Mouse (Mus musculus): ENCODE measurements around the gene Tmem132b. TPM values are rescaled to one million over a fixed set of nuclear protein-coding genes. Genes with fewer than 3 reads are reported as not detected.
A peak's percentile ranks its signal among the peaks of the same experiment; 100 is the strongest.

Gene Tmem132b
- polyA plus RNA-seq, 1 experiment from 2014 or later, result not detected

- Histone ChIP-seq H3K79me2 (ENCODE audit: inconsistent target) (peaks cover 16% of the 10 kb centered on the region; the same call in 1 of the 2 replicates), H3K27ac (no peak overlapping the region), H3K4me3 (ENCODE audit: inconsistent target) (no peak overlapping the region), H3K36me3 (ENCODE audit: inconsistent target) (peaks cover 8% of the 10 kb centered on the region)
- WGBS (ENCODE audit: missing documents), result 47% methylated on average over 6 of the region's 6 CpGs
Measured at GRCm38 (mm10) chr5:125501505-125501904, 30.1 kb upstream of the Tmem132b start.

GRCm38 (mm10) chr5:125502186-125502585 is 29.4 kb upstream of the Tmem132b start:
- Histone ChIP-seq H3K27ac (no peak overlapping the region), H3K79me2 (ENCODE audit: inconsistent target) (peaks cover 16% of the 10 kb centered on the region; the same call in 1 of the 2 replicates), H3K4me3 (ENCODE audit: inconsistent target) (no peak overlapping the region), H3K36me3 (ENCODE audit: inconsistent target) (peaks cover 11% of the 10 kb centered on the region)
- 72% methylated on average over 3 of the region's 3 CpGs for WGBS (ENCODE audit: missing documents)

- Histone ChIP-seq H3K27ac (no peak overlapping the region), H3K4me3 (ENCODE audit: inconsistent target) (no peak overlapping the region), H3K79me2 (ENCODE audit: inconsistent target) (peaks cover 12% of the 10 kb centered on the region; the same call in 1 of the 2 replicates), H3K36me3 (ENCODE audit: inconsistent target) (peaks cover 13% of the 10 kb centered on the region)
- WGBS (ENCODE audit: missing documents), result 30% methylated on average over 6 of the region's 6 CpGs
Measured at GRCm38 (mm10) chr5:125503628-125504027, 27.9 kb upstream of the Tmem132b start.

GRCm38 (mm10) chr5:125504692-125505091 is 26.9 kb upstream of the Tmem132b start:
- WGBS (ENCODE audit: missing documents), result 94% methylated on average over 11 of the region's 11 CpGs
- H3K27ac ChIP-seq, result no peak overlapping the region
- peaks cover 19% of the 10 kb centered on the region for H3K36me3 ChIP-seq (ENCODE audit: inconsistent target)
- no peak overlapping the region for H3K4me3 ChIP-seq (ENCODE audit: inconsistent target)
- H3K79me2 ChIP-seq (ENCODE audit: inconsistent target), result peaks cover under 1% of the 10 kb centered on the region; the same call in 1 of the 2 replicates

GRCm38 (mm10) chr5:125505968-125506367 is 25.6 kb upstream of the Tmem132b start:
- Histone ChIP-seq H3K36me3 (ENCODE audit: inconsistent target) (peaks cover 24% of the 10 kb centered on the region), H3K79me2 (ENCODE audit: inconsistent target) (no peaks in the 10 kb centered on the region), H3K4me3 (ENCODE audit: inconsistent target) (no peak overlapping the region), H3K27ac (no peak overlapping the region)
- 95% methylated on average over 15 of the region's 15 CpGs for WGBS (ENCODE audit: missing documents)

GRCm38 (mm10) chr5:125507582-125507981 is 24.0 kb upstream of the Tmem132b start:
- Histone ChIP-seq H3K36me3 (ENCODE audit: inconsistent target) (peaks cover 37% of the 10 kb centered on the region), H3K4me3 (ENCODE audit: inconsistent target) (no peak overlapping the region), H3K79me2 (ENCODE audit: inconsistent target) (no peaks in the 10 kb centered on the region), H3K27ac (no peak overlapping the region)
- WGBS (ENCODE audit: missing documents), result 92% methylated on average over 9 of the region's 9 CpGs

- no peak overlapping the region for H3K4me3 ChIP-seq (ENCODE audit: inconsistent target)
- no peak overlapping the region for H3K27ac ChIP-seq
- peaks cover 41% of the 10 kb centered on the region for H3K36me3 ChIP-seq (ENCODE audit: inconsistent target)
- no peaks in the 10 kb centered on the region for H3K79me2 ChIP-seq (ENCODE audit: inconsistent target)
- WGBS (ENCODE audit: missing documents), result 97% methylated on average over 10 of the region's 10 CpGs
Measured at GRCm38 (mm10) chr5:125508006-125508405, 23.6 kb upstream of the Tmem132b start.

- WGBS (ENCODE audit: missing documents), result 56% methylated on average over 5 of the region's 5 CpGs
- Histone ChIP-seq H3K36me3 (ENCODE audit: inconsistent target) (peaks cover 54% of the 10 kb centered on the region), H3K79me2 (ENCODE audit: inconsistent target) (no peaks in the 10 kb centered on the region), H3K27ac (no peak overlapping the region), H3K4me3 (ENCODE audit: inconsistent target) (no peak overlapping the region)
Measured at GRCm38 (mm10) chr5:125509541-125509940, 22.0 kb upstream of the Tmem132b start.

GRCm38 (mm10) chr5:125515006-125515405 is 16.6 kb upstream of the Tmem132b start:
- WGBS (ENCODE audit: missing documents), result 96% methylated on average over 12 of the region's 12 CpGs
- Histone ChIP-seq H3K4me3 (ENCODE audit: inconsistent target) (no peak overlapping the region), H3K79me2 (ENCODE audit: inconsistent target) (no peaks in the 10 kb centered on the region), H3K36me3 (ENCODE audit: inconsistent target) (peaks cover 59% of the 10 kb centered on the region), H3K27ac (no peak overlapping the region)

GRCm38 (mm10) chr5:125518640-125519039 is 12.9 kb upstream of the Tmem132b start:
- Histone ChIP-seq H3K27ac (no peak overlapping the region), H3K79me2 (ENCODE audit: inconsistent target) (no peaks in the 10 kb centered on the region), H3K4me3 (ENCODE audit: inconsistent target) (no peak overlapping the region), H3K36me3 (ENCODE audit: inconsistent target) (peaks cover 30% of the 10 kb centered on the region)
- WGBS (ENCODE audit: missing documents), result 81% methylated on average over 5 of the region's 5 CpGs

GRCm38 (mm10) chr5:125520930-125521590 is 10.5 kb upstream of the Tmem132b start:
- peak overlapping the region; percentile 7; the same call in 1 of the 2 replicates for H3K4me3 ChIP-seq (ENCODE audit: inconsistent target)
- peak overlapping the region; percentile 38 for H3K27ac ChIP-seq
- 0% methylated on average over 10 of the region's 15 CpGs for WGBS (ENCODE audit: missing documents)
- peaks cover 10% of the 10 kb centered on the region; the same call in 1 of the 2 replicates for H3K36me3 ChIP-seq (ENCODE audit: inconsistent target)
- no peaks in the 10 kb centered on the region for H3K79me2 ChIP-seq (ENCODE audit: inconsistent target)

GRCm38 (mm10) chr5:125523361-125523760 is 8.2 kb upstream of the Tmem132b start:
- no peak overlapping the region for H3K4me3 ChIP-seq (ENCODE audit: inconsistent target)
- no peak overlapping the region for H3K27ac ChIP-seq
- 83% methylated on average over 2 of the region's 2 CpGs for WGBS (ENCODE audit: missing documents)
- no peaks in the 10 kb centered on the region for H3K79me2 ChIP-seq (ENCODE audit: inconsistent target)
- H3K36me3 ChIP-seq (ENCODE audit: inconsistent target), result no peaks in the 10 kb centered on the region

GRCm38 (mm10) chr5:125525516-125525915 is 6.1 kb upstream of the Tmem132b start:
- H3K27ac ChIP-seq, result no peak overlapping the region
- no peak overlapping the region for H3K4me3 ChIP-seq (ENCODE audit: inconsistent target)
- no peaks in the 10 kb centered on the region for H3K36me3 ChIP-seq (ENCODE audit: inconsistent target)
- WGBS (ENCODE audit: missing documents), result 62% methylated on average over 5 of the region's 5 CpGs
- no peaks in the 10 kb centered on the region for H3K79me2 ChIP-seq (ENCODE audit: inconsistent target)

GRCm38 (mm10) chr5:125526464-125526863 is 5.1 kb upstream of the Tmem132b start:
- 78% methylated on average over 4 of the region's 4 CpGs for WGBS (ENCODE audit: missing documents)
- no peaks in the 10 kb centered on the region for H3K79me2 ChIP-seq (ENCODE audit: inconsistent target)
- no peaks in the 10 kb centered on the region for H3K36me3 ChIP-seq (ENCODE audit: inconsistent target)
- H3K4me3 ChIP-seq (ENCODE audit: inconsistent target), result no peak overlapping the region
- H3K27ac ChIP-seq, result no peak overlapping the region

GRCm38 (mm10) chr5:125529109-125529508 is 2.5 kb upstream of the Tmem132b start:
- Histone ChIP-seq H3K36me3 (ENCODE audit: inconsistent target) (no peaks in the 10 kb centered on the region), H3K79me2 (ENCODE audit: inconsistent target) (no peaks in the 10 kb centered on the region), H3K4me3 (ENCODE audit: inconsistent target) (no peak overlapping the region), H3K27ac (no peak overlapping the region)
- 5% methylated on average over 5 of the region's 5 CpGs for WGBS (ENCODE audit: missing documents)

- no peaks in the 10 kb centered on the region for H3K79me2 ChIP-seq (ENCODE audit: inconsistent target)
- WGBS (ENCODE audit: missing documents), result 0% methylated on average over 14 of the region's 30 CpGs
- no peak overlapping the region for H3K27ac ChIP-seq
- no peaks in the 10 kb centered on the region for H3K36me3 ChIP-seq (ENCODE audit: inconsistent target)
- H3K4me3 ChIP-seq (ENCODE audit: inconsistent target), result no peak overlapping the region
Measured at GRCm38 (mm10) chr5:125532191-125532544, 594 bp downstream of the Tmem132b start.
